Mouse (Mus musculus) layer of hippocampus, postnatal 36 days (tissue): ENCODE measurements at regions not wholly inside any gene's neighbourhood (a gene's known extent, or its start where the extent isn't known, plus 50 kb on each side); places are given as distances from the start of the nearest gene placed in this dataset.
A peak's percentile ranks its signal among the peaks of the same experiment; 100 is the strongest.
"Not testable (repeated sequence)": the region's sequence is repeated elsewhere in the genome, so short reads cannot be mapped to it uniquely, and the experiment has no call there.

ENCODE experiments used
- DNase-seq, 2 experiments: peaks; one replicate each; pipeline ENCODE4 v3.0.0; 2022

GRCm38 (mm10) chr9:5424236-5424635 is 79.0 kb downstream of the Casp12 start:
- no peak for DNase-seq

DNA sequence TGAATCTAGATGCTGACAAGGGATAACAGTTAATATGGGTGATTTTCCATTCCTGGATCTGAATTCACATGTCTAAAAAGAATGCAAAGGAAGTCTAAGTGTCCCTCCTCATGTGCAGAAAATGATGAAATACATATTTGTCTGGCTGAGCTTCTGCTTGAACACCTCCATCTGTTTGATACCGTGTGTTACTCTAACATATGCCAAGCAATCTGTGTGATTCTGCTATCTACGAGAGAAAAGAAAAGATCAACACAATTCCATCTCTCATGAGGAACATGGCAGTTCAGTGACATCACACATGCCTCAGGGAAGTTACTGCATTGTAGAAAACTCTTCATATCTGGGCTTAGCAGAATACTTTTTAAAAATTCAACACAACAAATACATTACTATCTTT is 103.0 kb downstream of the Casp12 start:
- peak in 1 of 2 experiments; percentile 3 for DNase-seq

GRCm38 (mm10) chr9:5456606-5457005 is 111.4 kb downstream of the Casp12 start:
- DNase-seq, result no peak

DNA sequence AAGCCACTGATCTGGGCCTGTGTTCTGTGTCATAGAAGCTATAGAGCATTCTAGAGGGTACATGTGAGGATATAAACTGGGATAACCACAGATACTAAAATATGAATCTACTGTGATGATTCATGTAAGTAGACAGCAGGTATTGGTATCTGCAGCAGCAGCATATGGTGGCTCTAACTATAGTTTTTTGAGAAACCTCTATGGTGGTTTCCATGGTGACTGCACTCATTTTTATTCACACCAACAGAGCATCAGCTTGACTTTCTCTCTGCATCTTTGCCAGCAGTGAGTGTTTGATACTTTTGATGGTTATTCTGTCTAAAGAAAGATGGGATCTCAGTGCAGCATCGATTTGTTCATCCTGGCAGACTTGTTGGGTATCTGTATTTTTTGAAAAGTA is 126.8 kb downstream of the Casp12 start:
- DNase-seq, result no peak

GRCm38 (mm10) chr9:5474271-5474670 is 129.0 kb downstream of the Casp12 start:
- no peak for DNase-seq

- DNase-seq, result no peak
These were observed 140.0 kb downstream of the Casp12 start for GRCm38 (mm10) chr9:5485258-5485657.

GRCm38 (mm10) chr9:5496837-5497236 is 151.6 kb downstream of the Casp12 start:
- DNase-seq, result peak in 1 of 2 experiments; percentile 2

DNA sequence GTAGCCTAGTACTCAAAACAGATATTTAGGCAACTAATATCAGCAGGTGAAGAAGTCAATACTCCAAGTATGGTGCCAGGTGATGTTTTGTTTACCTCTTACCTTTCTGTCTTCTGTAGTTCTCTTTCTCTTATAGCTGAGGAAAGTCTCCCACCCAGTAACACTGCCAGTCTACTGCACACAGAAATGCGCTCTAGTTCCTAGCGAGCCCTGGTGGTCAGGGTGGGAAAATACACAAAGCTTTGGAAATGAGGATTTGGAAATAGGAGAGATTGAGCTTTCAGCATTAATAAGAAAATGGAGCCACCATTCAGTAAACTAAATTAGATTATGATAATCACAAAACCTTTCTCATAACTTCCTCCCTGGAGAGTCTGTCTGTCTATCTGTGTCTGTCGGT is 153.1 kb downstream of the Casp12 start:
- no peak for DNase-seq

- no peak for DNase-seq
These were observed 180.6 kb downstream of the Casp12 start for GRCm38 (mm10) chr9:5525762-5526360.

- DNase-seq, result no peak
These were observed 197.4 kb downstream of the Casp12 start for GRCm38 (mm10) chr9:5542604-5543003.

DNA sequence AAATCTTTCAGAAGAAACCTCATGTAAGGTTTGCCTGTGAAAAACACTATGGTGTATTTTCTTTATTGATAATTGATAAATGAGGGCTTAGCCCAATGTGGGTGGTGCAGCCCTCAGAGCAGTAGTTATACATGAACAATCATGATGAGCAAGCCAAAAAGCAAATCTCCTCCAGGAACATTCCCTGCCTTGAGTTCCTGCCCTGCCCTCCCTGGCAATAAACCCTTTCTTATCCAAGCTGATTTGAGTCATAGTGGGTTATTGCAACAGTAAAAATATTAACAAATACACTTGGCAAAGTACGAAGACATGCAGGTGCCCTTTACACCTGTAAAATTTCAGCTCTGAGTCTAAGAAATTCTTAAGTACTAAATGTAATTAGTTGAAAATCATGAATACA is 229.8 kb downstream of the Casp12 start:
- no peak for DNase-seq

- DNase-seq, result not testable (repeated sequence)
These were observed 232.9 kb downstream of the Casp12 start for GRCm38 (mm10) chr9:5578168-5578567.

GRCm38 (mm10) chr9:5595891-5596635 is 250.8 kb downstream of the Casp12 start:
- no peak for DNase-seq

DNA sequence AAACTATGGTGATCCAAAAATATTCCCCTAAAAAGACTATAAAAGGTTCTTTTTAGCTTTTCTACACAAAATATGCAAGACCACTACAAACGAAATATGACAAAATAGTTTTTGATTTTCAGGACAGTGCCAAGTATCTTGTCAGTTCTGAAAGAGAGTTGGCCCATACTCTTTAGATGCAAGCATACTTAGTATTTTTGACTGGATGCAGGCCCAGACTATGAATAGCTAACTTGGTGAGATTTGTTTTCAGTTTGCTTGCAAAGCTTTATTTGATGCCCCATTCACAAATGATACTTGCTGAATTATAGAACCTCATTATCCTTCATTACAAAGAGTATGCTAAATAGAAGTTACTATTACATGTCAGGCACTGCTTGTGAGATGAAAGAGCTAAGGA is 258.8 kb downstream of the Casp12 start:
- DNase-seq, result no peak

- DNase-seq, result no peak
These were observed 259.8 kb downstream of the Casp12 start for GRCm38 (mm10) chr9:5605015-5605414.

GRCm38 (mm10) chr9:5616725-5617124 is 271.5 kb downstream of the Casp12 start:
- DNase-seq, result no peak

- no peak for DNase-seq
These were observed 278.2 kb downstream of the Casp12 start for GRCm38 (mm10) chr9:5623396-5623795.

GRCm38 (mm10) chr9:5627521-5627920 is 282.3 kb downstream of the Casp12 start:
- no peak for DNase-seq

DNA sequence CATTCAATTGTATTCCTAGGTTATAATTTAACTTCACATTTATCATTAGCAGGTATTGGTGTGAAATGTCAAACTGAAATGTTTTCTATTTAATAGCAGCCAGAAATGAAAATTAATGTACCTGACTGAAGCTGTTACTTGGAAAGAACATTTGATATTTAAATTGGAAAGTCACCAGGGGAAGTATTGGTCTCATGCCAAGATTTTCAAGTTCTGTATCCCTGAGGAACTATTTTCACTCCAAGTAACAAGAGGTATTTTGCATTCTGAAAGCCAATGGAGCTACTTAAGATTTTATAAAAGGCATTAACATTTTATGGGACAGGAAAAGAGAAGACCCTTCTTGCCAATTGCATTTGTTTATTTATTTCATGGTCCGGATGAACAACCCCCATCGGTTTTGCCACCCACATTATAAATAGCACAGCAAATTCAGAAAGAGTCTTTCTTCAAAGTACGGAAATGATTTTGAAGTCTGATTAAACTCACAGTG is 289.3 kb downstream of the Casp12 start:
- no peak for DNase-seq

DNA sequence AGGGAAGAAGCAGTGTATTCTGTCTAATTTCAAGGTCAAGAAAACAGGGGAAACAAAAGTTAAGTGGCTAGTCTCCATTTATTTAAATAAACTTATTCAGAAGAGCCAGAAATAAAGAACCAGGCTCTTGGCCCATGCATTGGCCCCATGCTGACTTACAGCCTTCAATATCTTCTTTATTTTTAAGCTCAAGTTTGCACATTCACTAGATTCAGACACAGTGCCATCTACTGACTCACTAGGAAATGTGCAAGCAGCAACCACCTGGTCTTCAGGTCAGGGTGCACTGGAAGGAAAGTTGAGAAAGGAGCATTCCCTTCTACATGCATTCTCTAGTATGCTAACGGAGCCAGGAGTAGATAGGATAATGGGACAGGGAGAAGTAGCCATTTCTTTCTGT is 289.7 kb downstream of the Casp12 start:
- no peak for DNase-seq

DNA sequence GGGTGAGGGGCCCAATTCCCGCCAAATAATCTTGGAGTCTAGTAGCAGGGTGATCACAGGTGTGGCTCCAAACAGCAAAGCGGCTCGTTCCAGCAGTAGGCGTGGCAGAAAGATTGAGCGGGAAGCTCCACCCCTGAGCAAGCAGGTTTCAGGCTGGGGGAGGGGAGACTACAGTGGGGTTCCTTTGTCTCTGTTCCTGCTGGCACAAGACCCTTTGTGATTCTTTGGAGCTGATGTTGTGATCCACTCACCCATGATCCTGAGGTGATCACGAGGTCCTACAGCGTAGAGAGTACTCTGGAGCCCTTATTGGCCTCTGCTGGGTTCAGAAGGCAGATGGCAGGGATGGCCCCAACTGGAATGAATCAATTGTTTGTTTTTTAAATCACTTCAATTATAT is 318.7 kb downstream of the Casp12 start:
- DNase-seq, result no peak

GRCm38 (mm10) chr9:5673551-5673950 is 328.3 kb downstream of the Casp12 start:
- no peak for DNase-seq

DNA sequence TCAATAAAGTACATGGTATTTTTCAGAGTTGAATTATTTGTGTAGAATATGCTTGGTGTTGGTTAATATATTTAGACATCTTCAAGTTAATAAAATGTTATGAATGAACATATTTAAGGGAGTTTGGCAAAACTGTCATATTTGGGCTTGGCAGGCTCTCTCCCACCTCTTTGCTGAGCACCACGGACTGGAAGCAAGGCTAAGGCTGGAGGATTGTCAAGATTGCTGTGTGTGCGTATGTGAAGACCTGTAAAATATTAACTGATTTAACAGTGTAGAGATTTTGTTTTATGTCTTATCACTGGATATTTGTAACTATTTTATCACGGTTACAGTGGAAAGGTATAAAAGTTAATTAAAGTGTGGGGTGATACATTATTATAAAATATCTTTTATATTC is 363.3 kb downstream of the Casp12 start:
- DNase-seq, result no peak

GRCm38 (mm10) chr9:5709480-5709879 is 364.2 kb downstream of the Casp12 start:
- DNase-seq, result no peak
